Mouse (Mus musculus) frontal cortex, postnatal 25 days (tissue): Measurements from ENCODE around the gene Mageb5.
"Not testable (repeated sequence)": the region's sequence is repeated elsewhere in the genome, so short reads cannot be mapped to it uniquely, and the experiment has no call there.

Experiments used
- DNase-seq, 2 experiments: peaks; one replicate each; pipeline ENCODE4 v3.0.0; 2022; ENCODE audit warnings: low spot score in 2 of 2

Mageb5 gene

DNA sequence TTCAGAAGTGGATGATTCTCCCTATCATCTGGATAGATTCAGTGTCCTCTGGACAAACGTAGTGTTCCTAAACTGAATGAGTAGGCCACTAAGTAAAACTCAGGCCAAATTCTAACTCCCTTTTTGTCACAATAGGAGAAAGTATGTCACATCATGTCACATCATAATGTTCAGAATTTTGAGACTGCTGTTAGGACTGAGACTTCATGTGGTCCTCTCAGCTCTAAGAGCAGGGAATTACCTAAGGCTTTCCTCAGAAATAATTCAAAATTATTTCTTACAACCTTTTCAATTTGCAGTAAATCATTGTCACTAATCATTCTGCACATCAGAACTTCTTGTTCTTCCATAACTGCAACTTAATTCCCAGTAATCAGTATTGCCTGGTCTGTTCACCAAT, at the start of gene Mageb5:
Mageb5 (minus strand) TSS at position 101 of the 400 bp plus-strand sequence.
- DNase-seq: not testable (repeated sequence)

- not testable (repeated sequence) for DNase-seq
These were observed 23.1 kb downstream of the Mageb5 start for GRCm38 (mm10) chrX:91759591-91760226.
